Mouse (Mus musculus) G1E (cell line): Measurements from ENCODE around the gene Adamts4. TPM values are rescaled to one million over a fixed set of nuclear protein-coding genes. Genes with fewer than 3 reads are reported as not detected.
A peak's percentile ranks its signal among the peaks of the same experiment; 100 is the strongest.

Experiments
- ATAC-seq: 2 replicates; pipeline ENCODE4 v1.8.0; 2016; ENCODE audit warnings: mild to moderate bottlenecking; ENCODE audit not compliant: insufficient number of reproducible peaks, poor library complexity, low FRiP score, severe bottlenecking; ENCODE audit errors: extremely low read depth
- DNase-seq: peaks from one replicate; pipeline ENCODE4 v3.0.0; 2012; ENCODE audit warnings: low spot score
- H3K27me3 ChIP-seq: 2 replicates; pipeline ENCODE4 v1.6.1; 2012; ENCODE audit warnings: mild to moderate bottlenecking, low read length, inconsistent platforms; ENCODE audit not compliant: insufficient read depth
- H3K36me3 ChIP-seq: replicated peaks from 2 replicates; pipeline ENCODE3; 2012; ENCODE audit warnings: mild to moderate bottlenecking, inconsistent platforms
- H3K4me1 ChIP-seq: 2 replicates; pipeline ENCODE4 v1.6.1; 2012; ENCODE audit warnings: low read depth, low read length, inconsistent platforms, mixed read lengths; ENCODE audit not compliant: insufficient read depth
- H3K4me3 ChIP-seq: 2 replicates; pipeline ENCODE4 v1.5.1; 2012; ENCODE audit warnings: low read depth, mild to moderate bottlenecking, inconsistent platforms, low read length, moderate library complexity, mixed read lengths
- H3K9me3 ChIP-seq: replicated peaks from 2 replicates; pipeline ENCODE4 v1.6.1; 2012; ENCODE audit warnings: inconsistent platforms
- CTCF ChIP-seq: IDR thresholded peaks from 2 replicates; pipeline ENCODE4 v1.5.1; 2012; ENCODE audit warnings: low read depth, low read length, inconsistent platforms, mixed read lengths
- GATA1 ChIP-seq: IDR thresholded peaks from 2 replicates; pipeline ENCODE4 v1.6.1; 2012; ENCODE audit warnings: borderline replicate concordance, low read length, inconsistent platforms, mixed read lengths
- GATA2 ChIP-seq: IDR thresholded peaks from 2 replicates; pipeline ENCODE4 v1.6.1; 2012; ENCODE audit warnings: low read depth, low read length, inconsistent platforms, borderline replicate concordance
- POLR2AphosphoS5 ChIP-seq: IDR thresholded peaks from 2 replicates; pipeline ENCODE4 v1.6.1; 2012; ENCODE audit warnings: low read depth, low read length, inconsistent platforms; ENCODE audit not compliant: insufficient replicate concordance
- TAL1 ChIP-seq: conservative IDR thresholded peaks from 2 replicates; pipeline ENCODE4 v1.6.1; 2012; ENCODE audit warnings: low read depth, low read length, inconsistent platforms, mixed read lengths
- polyA plus RNA-seq: library from polyadenylated mRNA; stranded (reverse); fragments of >175 nt; gene quantifications from 2 replicates; pipeline ENCODE4 v1.2.3, GENCODE M21; 2012
- total RNA-seq, 2 experiments: library from RNA; stranded (forward) in 1 of 2; stranded (reverse) in 1 of 2; fragments of 200-1000 nt in 1 of 2; fragments of >200 nt in 1 of 2; fragmentation: Nextera tagmentation in 1 of 2; gene quantifications; 2 replicates each; pipeline ENCODE4 v1.2.3; 2014 to 2017

Adamts4 gene
- total and polyA plus RNA-seq, 3 experiments: 0.16 to 0.60 (median 0.20) TPM

GRCm38 (mm10) chr1:171283188-171284160, 33.3 kb downstream of the Adamts4 start:
- peaks cover 75% of the 10 kb centered on the region for H3K4me1 ChIP-seq
- ATAC-seq (no peak), DNase-seq (no peak)
- H3K27me3 ChIP-seq: no peaks in the 10 kb centered on the region
- TF ChIP-seq GATA2 (no peak), CTCF (no peak), GATA1 (no peak), POLR2AphosphoS5 (no peak), TAL1 (no peak)
- H3K9me3 ChIP-seq: no peaks in the 10 kb centered on the region
- no peak overlapping the region for H3K4me3 ChIP-seq
- H3K36me3 ChIP-seq: peaks cover 70% of the 10 kb centered on the region

- ATAC-seq: no peak
Observed at GRCm38 (mm10) chr1:171284491-171284890, 34.3 kb downstream of the Adamts4 start.

GRCm38 (mm10) chr1:171285096-171285892, 35.1 kb downstream of the Adamts4 start:
- DNase-seq (no peak), ATAC-seq (no peak)
- Histone ChIP-seq H3K36me3 (peaks cover 74% of the 10 kb centered on the region), H3K4me3 (no peak overlapping the region), H3K4me1 (peaks cover 64% of the 10 kb centered on the region), H3K27me3 (no peaks in the 10 kb centered on the region), H3K9me3 (no peaks in the 10 kb centered on the region)
- TF ChIP-seq GATA1: no peak
- TF ChIP-seq CTCF: no peak
- TF ChIP-seq GATA2: no peak
- no peak for TF ChIP-seq TAL1
- no peak for TF ChIP-seq POLR2AphosphoS5

More at GRCm38 (mm10) chr1:171284491-171284890, 34.3 kb downstream of the Adamts4 start:
- Histone ChIP-seq H3K4me3 (no peak overlapping the region), H3K36me3 (peaks cover 70% of the 10 kb centered on the region), H3K4me1 (peaks cover 72% of the 10 kb centered on the region), H3K27me3 (no peaks in the 10 kb centered on the region), H3K9me3 (no peaks in the 10 kb centered on the region)
- DNase-seq: no peak
- TF ChIP-seq TAL1 (no peak), GATA1 (no peak), POLR2AphosphoS5 (no peak), GATA2 (no peak)

GRCm38 (mm10) chr1:171286517-171286916, 36.3 kb downstream of the Adamts4 start:
- TF ChIP-seq POLR2AphosphoS5 (no peak), TAL1 (no peak), CTCF (no peak), GATA1 (no peak), GATA2 (no peak)
- ATAC-seq: no peak
- Histone ChIP-seq H3K36me3 (peaks cover 78% of the 10 kb centered on the region), H3K9me3 (no peaks in the 10 kb centered on the region), H3K4me3 (peak overlapping the region; percentile 38; the same call in 1 of the 2 replicates), H3K27me3 (no peaks in the 10 kb centered on the region), H3K4me1 (peaks cover 60% of the 10 kb centered on the region)
- DNase-seq: no peak

GRCm38 (mm10) chr1:171287136-171288081, 37.2 kb downstream of the Adamts4 start, which contains the start of gene Usp21:
TSS of gene Usp21 (minus strand) at chr1:171287991.
- peak within 1 kb of the TSS; percentile 94 for H3K4me3 ChIP-seq

More at GRCm38 (mm10) chr1:171287136-171288081, 37.2 kb downstream of the Adamts4 start, which contains the start of gene Usp21:
- peak; percentile 94 for ATAC-seq
- Histone ChIP-seq H3K9me3 (no peaks in the 10 kb centered on the region), H3K36me3 (peaks cover 78% of the 10 kb centered on the region), H3K27me3 (no peaks in the 10 kb centered on the region), H3K4me1 (peaks cover 57% of the 10 kb centered on the region)
- peak; percentile 95 for DNase-seq
- no peak for TF ChIP-seq GATA2
- TF ChIP-seq CTCF: no peak
- TF ChIP-seq POLR2AphosphoS5: no peak
- TF ChIP-seq TAL1: no peak
- TF ChIP-seq GATA1: no peak
